Mouse (Mus musculus): ENCODE results near the gene Tubgcp3. TPM values are rescaled to one million over a fixed set of nuclear protein-coding genes. Genes with fewer than 3 reads are reported as not detected.

The Tubgcp3 gene
- total RNA-seq (2023; ENCODE audit: inconsistent age): 50.3 to 54.6 TPM (median 53.3 TPM) in 4 replicates

DNA sequence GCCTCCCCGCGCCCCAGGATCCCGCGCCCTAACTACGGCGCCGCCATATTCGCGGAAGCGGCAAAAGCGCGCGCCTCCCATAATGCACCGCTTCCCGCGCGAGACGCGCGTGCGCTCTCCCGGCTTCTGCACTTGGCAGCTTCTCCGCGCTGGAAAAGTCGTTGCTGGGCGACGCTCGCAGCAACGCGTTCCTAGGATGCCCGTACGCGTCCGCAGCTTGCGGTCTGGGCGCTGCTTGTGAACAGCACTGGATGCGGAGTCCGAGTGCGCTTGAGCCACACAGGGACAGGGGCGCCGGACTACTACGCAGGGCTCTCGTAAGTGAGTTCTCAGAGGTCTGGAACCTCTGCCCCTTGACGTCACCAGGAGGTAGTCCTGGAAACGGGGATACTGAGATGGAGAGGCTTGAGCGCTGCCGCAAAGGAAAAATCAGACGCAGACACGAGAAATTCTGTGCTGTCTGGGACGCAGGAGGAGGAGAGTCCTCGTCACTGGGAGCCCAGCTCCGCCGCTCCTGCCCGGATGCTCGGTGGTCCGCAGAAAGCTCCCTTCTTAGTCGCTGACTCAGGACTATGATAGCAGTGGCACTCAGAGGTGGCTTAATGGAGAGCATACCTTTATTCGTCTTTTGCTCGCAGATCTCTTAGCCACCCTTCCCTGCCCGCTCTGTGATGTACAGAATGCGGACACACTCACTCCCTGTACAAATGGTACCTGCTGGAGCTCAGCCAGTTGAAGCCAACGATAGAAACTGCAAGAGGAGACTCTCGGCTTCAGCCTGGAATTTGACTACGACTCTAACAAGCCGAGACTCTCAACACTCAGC lies at the start of gene Tubgcp3:
Gene Tubgcp3, minus strand, starts transcription at position 193 of the 826 bp plus-strand sequence.

DNA sequence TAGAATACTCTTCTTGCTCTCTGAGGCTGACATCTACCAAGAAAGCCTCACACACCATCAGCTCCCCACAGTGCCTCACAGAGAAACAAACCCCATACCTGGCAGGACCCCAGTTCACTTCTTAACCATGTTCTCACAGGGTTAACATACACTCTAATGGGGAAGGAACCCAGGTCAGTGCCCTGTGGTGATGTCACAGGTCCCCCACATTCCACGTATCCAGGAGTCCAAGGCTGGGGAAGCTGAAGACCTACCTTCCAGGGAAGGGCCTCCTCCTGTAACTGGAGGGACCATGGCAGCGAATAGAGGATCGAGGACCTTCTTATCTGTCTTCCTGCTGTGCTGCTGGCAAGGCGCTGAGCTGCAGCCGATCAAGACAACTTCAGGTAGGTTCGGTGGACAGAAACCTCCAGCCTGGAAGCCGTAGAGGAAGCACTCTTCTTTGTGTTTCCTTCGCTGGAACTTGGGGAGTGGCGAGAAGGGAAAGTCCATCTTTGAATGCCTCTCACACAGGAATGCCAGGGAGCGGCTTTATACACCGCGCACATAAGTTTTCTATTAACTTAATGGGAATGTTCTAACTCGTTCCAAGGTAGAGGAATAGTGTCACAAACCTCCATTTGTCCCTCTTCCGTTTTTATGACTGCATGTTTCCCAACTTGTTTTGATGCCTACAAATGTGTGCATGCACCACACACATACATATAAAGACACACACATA lies 99.1 kb downstream of the Tubgcp3 start, which contains the start of gene Spaca7:
Gene Spaca7, plus strand, starts transcription at position 216 of the 721 bp plus-strand sequence.

Other genes starting within 250 kb of the Tubgcp3 start
- not detected in 4 replicates for gene Spaca7, start 99.2 kb downstream of the Tubgcp3 start, total RNA-seq (2023; ENCODE audit: inconsistent age)
- gene Atp11a, start 84.8 kb upstream of the Tubgcp3 start, total RNA-seq (2023; ENCODE audit: inconsistent age): 0.42 to 1.2 TPM (median 0.90 TPM) in 4 replicates
- gene Mcf2l, start 201.6 kb upstream of the Tubgcp3 start, total RNA-seq (2023; ENCODE audit: inconsistent age): 0.21 to 0.26 TPM (median 0.26 TPM) in 3 of 4 replicates, not detected in the other

Measured in B cell, adult (primary cell).